Mouse (Mus musculus): ENCODE data around the gene Mettl14. TPM values are rescaled to one million over a fixed set of nuclear protein-coding genes. Genes with fewer than 3 reads are reported as not detected.

The Mettl14 gene
- total RNA-seq, 2 experiments from 2014 or later: 11.4 to 15.6 TPM

- intact Hi-C loops (cut with DNase I): no loop called here
- no peak for DNase-seq (ENCODE audit: low spot score in 2 of 2)
Measured at GRCm38 (mm10) chr3:123330221-123330620, 55.7 kb downstream of the Mettl14 start.

- intact Hi-C loops (cut with DNase I): no loop called here
- no peak for DNase-seq (ENCODE audit: low spot score in 2 of 2)
Measured at GRCm38 (mm10) chr3:123329251-123329650, 56.7 kb downstream of the Mettl14 start.

GRCm38 (mm10) chr3:123324326-123324725 lies 61.6 kb downstream of the Mettl14 start:
- intact Hi-C loops (cut with DNase I): no loop called here

DNA sequence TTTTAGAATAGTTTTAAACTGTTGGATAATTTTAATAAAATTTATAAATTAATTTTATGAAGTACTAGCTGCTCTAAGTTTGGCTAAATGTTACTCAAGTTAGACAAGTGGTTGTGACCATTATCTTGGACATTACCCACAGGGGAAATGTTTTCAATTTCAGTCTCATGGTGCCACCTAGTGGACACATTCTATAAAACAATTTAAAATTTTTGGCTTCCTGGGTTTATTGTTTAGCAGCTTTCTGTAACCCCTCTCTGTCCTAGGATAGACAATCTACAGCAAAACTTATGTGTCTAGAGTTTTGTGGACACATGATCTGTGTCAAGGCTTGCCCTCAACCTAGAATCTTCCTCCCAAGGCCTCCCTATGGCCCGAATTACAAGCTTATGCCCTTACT lies 63.8 kb downstream of the Mettl14 start:
- DNase-seq (ENCODE audit: low spot score in 2 of 2): no peak
- intact Hi-C loops (cut with DNase I): loop anchor here (1.0 to 2.0 kb wide), 2 partner anchors 88 to 153 kb away; no protein-coding TSS in a partner anchor

More at GRCm38 (mm10) chr3:123324326-123324725, 61.6 kb downstream of the Mettl14 start:
- no peak for DNase-seq (ENCODE audit: low spot score in 2 of 2)

GRCm38 (mm10) chr3:123321612-123322011 lies 64.3 kb downstream of the Mettl14 start:
- intact Hi-C loops (cut with DNase I): loop anchor here (1.0 to 2.0 kb wide), 2 partner anchors 87 to 153 kb away; no protein-coding TSS in a partner anchor
- DNase-seq (ENCODE audit: low spot score in 2 of 2): peak in 1 of 2 experiments; percentile 24

- no peak for DNase-seq (ENCODE audit: low spot score in 2 of 2)
- intact Hi-C loops (cut with DNase I): no loop called here
Measured at GRCm38 (mm10) chr3:123320341-123320740, 65.6 kb downstream of the Mettl14 start.

Other genes with a start within 250 kb of the Mettl14 start
- 1 to 10 TPM; 2.9 to 3.2 TPM for gene Synpo2, start 150.0 kb downstream of the Mettl14 start, total RNA-seq (2021)
- gene Sec24d, start 118.7 kb downstream of the Mettl14 start, total RNA-seq (2021): 10 to 100 TPM; 10.5 to 10.9 TPM
- gene Prss12, start 60.8 kb upstream of the Mettl14 start, total RNA-seq (2021): 10 to 100 TPM; 15.7 to 18.0 TPM